Mouse (Mus musculus) liver, postnatal 0 days (tissue): ENCODE measurements around the gene Hils1.

Experiments used
- CTCF ChIP-seq: sonication (generic); IDR thresholded peaks from 2 replicates; pipeline ENCODE4 v1.5.1; 2016; ENCODE audit warnings: antibody characterized with exemption, low read depth
- EP300 ChIP-seq: IDR thresholded peaks from 2 replicates; pipeline ENCODE4 v1.6.1; 2016; ENCODE audit warnings: antibody characterized with exemption, low read depth, mild to moderate bottlenecking

- no peak for TF ChIP-seq CTCF
- no peak for TF ChIP-seq EP300
Measured at GRCm38 (mm10) chr11:94920996-94921401, 46.4 kb upstream of the Hils1 start.
